Mouse (Mus musculus) cortical plate, adult 2 months (tissue): ENCODE data around the gene Pofut2.

Experiments
- CTCF ChIP-seq: fragments of 200-500 bp; IDR thresholded peaks from 2 replicates; pipeline ENCODE4 v1.5.1; 2011; ENCODE audit warnings: mild to moderate bottlenecking, control low read depth, low read length; ENCODE audit not compliant: insufficient read depth; ENCODE audit errors: extremely low read depth
- POLR2A ChIP-seq: fragments of 200-500 bp; IDR thresholded peaks from 2 replicates; pipeline ENCODE4 v1.6.1; 2011; ENCODE audit warnings: mild to moderate bottlenecking, low read length, control low read depth; ENCODE audit not compliant: insufficient read depth; ENCODE audit errors: extremely low read depth

- TF ChIP-seq POLR2A = no peak
- TF ChIP-seq CTCF = no peak
These were observed 23.9 kb upstream of the Pofut2 start for GRCm38 (mm10) chr10:77234991-77235616.
